Mouse (Mus musculus): ENCODE measurements around the gene Agap1. TPM values are rescaled to one million over a fixed set of nuclear protein-coding genes. Genes with fewer than 3 reads are reported as not detected.

Agap1 gene
- polyA plus RNA-seq, 1 experiment from 2014 or later, result 7.6 TPM

GRCm38 (mm10) chr1:89935493-89936348 is 481.1 kb downstream of the Agap1 start:
- Histone ChIP-seq H3K4me1 (replicated peaks; ENCODE audit: control insufficient read depth, insufficient read depth, low read length) (peaks cover 6% of the 10 kb centered on the region), H3K9ac (ENCODE audit: low read length) (no peak overlapping the region), H3K4me2 (ENCODE audit: low read depth, low read length) (no peak overlapping the region), H3K9me3 (ENCODE audit: control insufficient read depth, low read length) (no peaks in the 10 kb centered on the region), H3K36me3 (ENCODE audit: control insufficient read depth, insufficient read depth, low read length) (no peaks in the 10 kb centered on the region), H3K27ac (ENCODE audit: low read length) (no peak overlapping the region), H3K27me3 (ENCODE audit: control insufficient read depth, insufficient read depth, low read depth, low read length) (peaks cover 92% of the 10 kb centered on the region), H3K4me3 (ENCODE audit: low read length) (no peak overlapping the region)
- 3% methylated on average over 28 of the region's 29 CpGs for WGBS
- ATAC-seq (ENCODE audit: low read depth), result no peak

- no peak overlapping the region for H3K27ac ChIP-seq (ENCODE audit: low read length)
- no peak for ATAC-seq (ENCODE audit: low read depth)
- no peak overlapping the region for H3K4me2 ChIP-seq (ENCODE audit: low read depth, low read length)
- H3K9ac ChIP-seq (ENCODE audit: low read length), result no peak overlapping the region
- 30% methylated on average over 16 of the region's 16 CpGs for WGBS
- H3K27me3 ChIP-seq (ENCODE audit: control insufficient read depth, insufficient read depth, low read depth, low read length), result peaks cover 93% of the 10 kb centered on the region
- H3K36me3 ChIP-seq (ENCODE audit: control insufficient read depth, insufficient read depth, low read length), result no peaks in the 10 kb centered on the region
- H3K4me3 ChIP-seq (ENCODE audit: low read length), result no peak overlapping the region
- H3K4me1 ChIP-seq (replicated peaks; ENCODE audit: control insufficient read depth, insufficient read depth, low read length), result peaks cover 6% of the 10 kb centered on the region
- no peaks in the 10 kb centered on the region for H3K9me3 ChIP-seq (ENCODE audit: control insufficient read depth, low read length)
Measured at GRCm38 (mm10) chr1:89938884-89939595, 484.4 kb downstream of the Agap1 start.

GRCm38 (mm10) chr1:89939596-89939960 is 485.0 kb downstream of the Agap1 start:
- WGBS, result 29% methylated on average over 16 of the region's 16 CpGs
- H3K4me3 ChIP-seq (ENCODE audit: low read length), result no peak overlapping the region
- H3K27ac ChIP-seq (ENCODE audit: low read length), result no peak overlapping the region
- H3K9me3 ChIP-seq (ENCODE audit: control insufficient read depth, low read length), result no peaks in the 10 kb centered on the region
- H3K4me1 ChIP-seq (replicated peaks; ENCODE audit: control insufficient read depth, insufficient read depth, low read length), result peaks cover 6% of the 10 kb centered on the region
- H3K9ac ChIP-seq (ENCODE audit: low read length), result no peak overlapping the region
- no peak overlapping the region for H3K4me2 ChIP-seq (ENCODE audit: low read depth, low read length)
- no peak for ATAC-seq (ENCODE audit: low read depth)
- H3K36me3 ChIP-seq (ENCODE audit: control insufficient read depth, insufficient read depth, low read length), result no peaks in the 10 kb centered on the region
- H3K27me3 ChIP-seq (ENCODE audit: control insufficient read depth, insufficient read depth, low read depth, low read length), result peaks cover 93% of the 10 kb centered on the region

- peak; percentile 64 for ATAC-seq (ENCODE audit: low read depth)
- Histone ChIP-seq H3K27me3 (ENCODE audit: control insufficient read depth, insufficient read depth, low read depth, low read length) (peaks cover 93% of the 10 kb centered on the region), H3K9me3 (ENCODE audit: control insufficient read depth, low read length) (no peaks in the 10 kb centered on the region), H3K4me2 (ENCODE audit: low read depth, low read length) (0 out of 2 replicates have a peak overlapping the region, but pooled peaks have one; percentile 4), H3K36me3 (ENCODE audit: control insufficient read depth, insufficient read depth, low read length) (no peaks in the 10 kb centered on the region), H3K4me3 (ENCODE audit: low read length) (peak overlapping the region; percentile 4; the same call in 1 of the 2 replicates), H3K27ac (ENCODE audit: low read length) (no peak overlapping the region), H3K4me1 (replicated peaks; ENCODE audit: control insufficient read depth, insufficient read depth, low read length) (peaks cover 6% of the 10 kb centered on the region), H3K9ac (ENCODE audit: low read length) (no peak overlapping the region)
- 3% methylated on average over 34 of the region's 34 CpGs for WGBS
Measured at GRCm38 (mm10) chr1:89939981-89940726, 485.5 kb downstream of the Agap1 start.

GRCm38 (mm10) chr1:89940961-89941524 is 486.4 kb downstream of the Agap1 start:
- H3K4me1 ChIP-seq (replicated peaks; ENCODE audit: control insufficient read depth, insufficient read depth, low read length), result peaks cover 6% of the 10 kb centered on the region
- H3K36me3 ChIP-seq (ENCODE audit: control insufficient read depth, insufficient read depth, low read length), result no peaks in the 10 kb centered on the region
- ATAC-seq (ENCODE audit: low read depth), result no peak
- H3K9me3 ChIP-seq (ENCODE audit: control insufficient read depth, low read length), result no peaks in the 10 kb centered on the region
- H3K27ac ChIP-seq (ENCODE audit: low read length), result no peak overlapping the region
- H3K9ac ChIP-seq (ENCODE audit: low read length), result no peak overlapping the region
- 13% methylated on average over 15 of the region's 15 CpGs for WGBS
- peaks cover 89% of the 10 kb centered on the region for H3K27me3 ChIP-seq (ENCODE audit: control insufficient read depth, insufficient read depth, low read depth, low read length)
- H3K4me3 ChIP-seq (ENCODE audit: low read length), result no peak overlapping the region
- H3K4me2 ChIP-seq (ENCODE audit: low read depth, low read length), result no peak overlapping the region

GRCm38 (mm10) chr1:89941701-89942381 is 487.2 kb downstream of the Agap1 start:
- Histone ChIP-seq H3K4me1 (replicated peaks; ENCODE audit: control insufficient read depth, insufficient read depth, low read length) (peaks cover 6% of the 10 kb centered on the region), H3K36me3 (ENCODE audit: control insufficient read depth, insufficient read depth, low read length) (no peaks in the 10 kb centered on the region), H3K27ac (ENCODE audit: low read length) (no peak overlapping the region), H3K4me2 (ENCODE audit: low read depth, low read length) (peak overlapping the region; percentile 31), H3K27me3 (ENCODE audit: control insufficient read depth, insufficient read depth, low read depth, low read length) (peaks cover 82% of the 10 kb centered on the region), H3K4me3 (ENCODE audit: low read length) (peak overlapping the region; percentile 23), H3K9me3 (ENCODE audit: control insufficient read depth, low read length) (no peaks in the 10 kb centered on the region), H3K9ac (ENCODE audit: low read length) (no peak overlapping the region)
- ATAC-seq (ENCODE audit: low read depth), result no peak
- under 1% methylated on average over 40 of the region's 40 CpGs for WGBS

GRCm38 (mm10) chr1:89942395-89942976 is 487.9 kb downstream of the Agap1 start:
- no peak for ATAC-seq (ENCODE audit: low read depth)
- Histone ChIP-seq H3K4me3 (ENCODE audit: low read length) (peak overlapping the region; percentile 23), H3K27me3 (ENCODE audit: control insufficient read depth, insufficient read depth, low read depth, low read length) (peaks cover 78% of the 10 kb centered on the region), H3K4me2 (ENCODE audit: low read depth, low read length) (peak overlapping the region; percentile 31; the same call in 1 of the 2 replicates), H3K9ac (ENCODE audit: low read length) (no peak overlapping the region), H3K4me1 (replicated peaks; ENCODE audit: control insufficient read depth, insufficient read depth, low read length) (peaks cover 6% of the 10 kb centered on the region), H3K27ac (ENCODE audit: low read length) (no peak overlapping the region), H3K36me3 (ENCODE audit: control insufficient read depth, insufficient read depth, low read length) (no peaks in the 10 kb centered on the region), H3K9me3 (ENCODE audit: control insufficient read depth, low read length) (no peaks in the 10 kb centered on the region)
- WGBS, result 6% methylated on average over 15 of the region's 15 CpGs

- peak; percentile 58; the same call in 1 of the 2 replicates for ATAC-seq (ENCODE audit: low read depth)
- WGBS, result 2% methylated on average over 16 of the region's 16 CpGs
- Histone ChIP-seq H3K27me3 (ENCODE audit: control insufficient read depth, insufficient read depth, low read depth, low read length) (peaks cover 74% of the 10 kb centered on the region), H3K36me3 (ENCODE audit: control insufficient read depth, insufficient read depth, low read length) (no peaks in the 10 kb centered on the region), H3K9me3 (ENCODE audit: control insufficient read depth, low read length) (no peaks in the 10 kb centered on the region), H3K4me3 (ENCODE audit: low read length) (no peak overlapping the region), H3K4me2 (ENCODE audit: low read depth, low read length) (no peak overlapping the region), H3K9ac (ENCODE audit: low read length) (no peak overlapping the region), H3K27ac (ENCODE audit: low read length) (no peak overlapping the region), H3K4me1 (replicated peaks; ENCODE audit: control insufficient read depth, insufficient read depth, low read length) (peaks cover 6% of the 10 kb centered on the region)
Measured at GRCm38 (mm10) chr1:89943202-89943601, 488.6 kb downstream of the Agap1 start.

All from lung, embryonic 16.5 days (tissue).